Mouse (Mus musculus) heart, embryonic 12.5 days (tissue): Measurements from ENCODE around the gene Col16a1. TPM values are rescaled to one million over a fixed set of nuclear protein-coding genes. Genes with fewer than 3 reads are reported as not detected.
A peak's percentile ranks its signal among the peaks of the same experiment; 100 is the strongest.

ENCODE experiments used
- ATAC-seq: fragments of 200-750 bp; cut with Nextera tagmentation; 2 replicates; pipeline ENCODE4 v1.8.0; 2017; ENCODE audit warnings: moderate TSS enrichment, moderate library complexity; ENCODE audit not compliant: insufficient number of reproducible peaks, low FRiP score
- H3K27ac ChIP-seq: fragments of 300-500 bp; sonication (generic); 2 replicates; pipeline ENCODE4 v1.5.1; 2016; ENCODE audit warnings: mild to moderate bottlenecking, moderate library complexity; ENCODE audit not compliant: poor library complexity, severe bottlenecking
- H3K27me3 ChIP-seq: fragments of 300-500 bp; sonication (generic); replicated peaks from 2 replicates; pipeline ENCODE4 v1.6.1; 2016; ENCODE audit warnings: mild to moderate bottlenecking, moderate library complexity
- H3K36me3 ChIP-seq: fragments of 300-500 bp; sonication (generic); 2 replicates; pipeline ENCODE4 v1.6.1; 2016; ENCODE audit warnings: mild to moderate bottlenecking, moderate library complexity
- H3K4me1 ChIP-seq: fragments of 300-500 bp; sonication (generic); replicated peaks from 2 replicates; pipeline ENCODE4 v1.6.1; 2016; ENCODE audit warnings: mild to moderate bottlenecking
- H3K4me2 ChIP-seq: fragments of 300-500 bp; sonication (generic); 2 replicates; pipeline ENCODE4 v1.6.1; 2016; ENCODE audit warnings: mild to moderate bottlenecking, moderate library complexity
- H3K4me3 ChIP-seq: fragments of 300-500 bp; sonication (generic); 2 replicates; pipeline ENCODE4 v1.5.1; 2016; ENCODE audit warnings: mild to moderate bottlenecking
- H3K9ac ChIP-seq: fragments of 300-500 bp; sonication (generic); 2 replicates; pipeline ENCODE4 v1.6.1; 2016; ENCODE audit warnings: mild to moderate bottlenecking, moderate library complexity
- H3K9me3 ChIP-seq: fragments of 300-500 bp; sonication (generic); replicated peaks from 2 replicates; pipeline ENCODE4 v1.6.1; 2016; ENCODE audit warnings: mild to moderate bottlenecking, moderate library complexity
- WGBS: fragments of 180-500 bp; shearing (Covaris S2); methylation state at CpG from one replicate; pipeline ENCODE4 v1.1.7; 2016; 5-methylcytosine and 5-hydroxymethylcytosine counted together
- polyA plus RNA-seq: library from polyadenylated mRNA; unstranded; fragments of >200 nt; fragmentation: Nextera tagmentation; extraction: Ambion mirVana; gene quantifications from 2 replicates; pipeline ENCODE4 v1.2.1, GENCODE M21; 2016

The Col16a1 gene
- polyA plus RNA-seq, 1 experiment from 2014 or later: 35.8 TPM

DNA sequence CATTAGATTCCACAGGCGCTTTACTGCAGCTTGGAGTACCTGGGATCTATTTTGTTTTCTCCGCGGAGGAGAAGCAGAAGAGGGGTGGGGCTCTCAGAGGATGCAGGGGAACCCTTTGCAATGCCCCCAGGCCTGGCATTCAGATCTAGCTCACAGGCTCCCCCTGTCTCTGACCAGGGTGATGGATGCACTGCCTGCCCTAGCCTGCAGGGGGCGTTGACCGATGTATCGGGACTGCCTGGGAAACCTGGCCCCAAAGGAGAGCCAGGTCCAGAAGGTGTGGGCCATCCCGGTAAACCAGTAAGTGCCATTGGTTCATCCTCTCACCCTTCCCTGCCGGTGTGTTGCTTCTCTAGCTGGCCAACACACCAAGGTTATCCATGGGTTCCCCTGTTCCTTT, 19.2 kb downstream of the Col16a1 start:
- Histone ChIP-seq H3K4me1 (no peaks in the 10 kb centered on the region), H3K27me3 (peaks cover 24% of the 10 kb centered on the region), H3K27ac (no peak overlapping the region), H3K9ac (no peak overlapping the region), H3K9me3 (no peaks in the 10 kb centered on the region), H3K4me3 (no peak overlapping the region), H3K36me3 (no peaks in the 10 kb centered on the region), H3K4me2 (no peak overlapping the region)
- 8% methylated on average over 8 of the region's 8 CpGs for WGBS
- no peak for ATAC-seq

DNA sequence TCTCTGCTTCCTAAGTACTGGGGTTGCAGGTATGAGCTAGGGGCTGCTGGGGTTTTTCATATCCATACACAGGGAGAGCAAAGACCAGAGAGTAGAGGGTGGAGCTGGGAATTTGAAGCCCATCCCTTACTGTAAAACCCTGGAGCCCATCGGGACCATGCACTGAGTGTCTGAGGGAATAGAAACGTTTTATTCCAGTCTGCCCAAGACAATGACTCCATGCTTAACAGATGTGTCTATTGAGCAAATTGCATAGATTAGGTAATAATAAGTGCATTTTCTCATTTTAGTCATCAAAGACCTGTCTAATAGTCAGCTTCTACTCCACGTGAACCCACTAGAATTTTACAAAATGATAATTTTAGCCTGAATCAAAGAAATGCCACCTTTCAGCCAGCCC, 22.9 kb downstream of the Col16a1 start:
- Histone ChIP-seq H3K36me3 (no peaks in the 10 kb centered on the region), H3K27ac (no peak overlapping the region), H3K9me3 (no peaks in the 10 kb centered on the region), H3K27me3 (peaks cover 36% of the 10 kb centered on the region), H3K4me2 (no peak overlapping the region), H3K4me3 (no peak overlapping the region), H3K4me1 (0 out of 2 replicates have a peak, but pooled peaks cover 3% of the 10 kb centered on the region), H3K9ac (no peak overlapping the region)
- WGBS: 61% methylated on average over 3 of the region's 3 CpGs
- no peak for ATAC-seq

DNA sequence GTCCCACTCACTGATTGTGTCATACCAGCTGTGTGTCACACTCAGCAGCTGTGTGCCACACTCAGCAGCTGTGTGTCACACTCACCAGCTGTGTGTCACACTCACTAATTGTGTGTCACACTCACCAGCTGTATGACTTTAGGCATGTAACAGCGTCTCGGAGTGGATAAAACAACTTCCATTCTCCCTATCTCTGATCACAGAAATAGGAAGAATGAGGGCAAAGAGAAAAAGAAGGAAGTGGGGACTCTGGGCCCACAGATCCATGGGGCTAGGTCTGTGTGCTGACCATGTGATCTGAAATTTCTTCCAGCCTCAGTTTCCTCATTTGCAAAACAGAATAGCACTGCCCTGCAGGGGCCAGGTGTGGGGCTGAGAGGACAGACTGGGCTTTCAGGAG, 24.1 kb downstream of the Col16a1 start:
- Histone ChIP-seq H3K27ac (no peak overlapping the region), H3K27me3 (peaks cover 41% of the 10 kb centered on the region), H3K4me2 (no peak overlapping the region), H3K36me3 (no peaks in the 10 kb centered on the region), H3K9me3 (no peaks in the 10 kb centered on the region), H3K4me3 (no peak overlapping the region), H3K4me1 (0 out of 2 replicates have a peak, but pooled peaks cover 3% of the 10 kb centered on the region), H3K9ac (no peak overlapping the region)
- no peak for ATAC-seq
- WGBS: 77% methylated on average over 2 of the region's 2 CpGs

DNA sequence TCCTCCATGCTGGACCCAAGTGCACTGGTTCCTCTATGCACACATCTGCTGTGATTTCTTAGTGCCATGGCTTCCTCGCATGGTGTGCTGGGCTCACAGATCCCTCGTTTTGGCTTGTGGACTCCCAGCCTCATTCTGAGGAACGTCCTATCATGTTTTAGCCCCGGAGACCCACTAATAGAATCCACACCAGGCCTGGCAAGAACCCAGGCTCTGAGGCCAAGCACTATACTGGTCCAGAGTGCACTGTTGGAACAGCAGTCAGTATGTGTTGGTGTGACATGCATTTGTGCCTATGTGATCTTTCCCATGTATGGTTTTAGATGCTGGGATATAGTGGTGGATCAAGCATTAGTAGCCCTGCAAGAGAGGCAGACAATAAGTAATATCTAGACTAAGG, 25.7 kb downstream of the Col16a1 start:
- WGBS: 79% methylated on average over 4 of the region's 4 CpGs
- Histone ChIP-seq H3K9ac (no peak overlapping the region), H3K27me3 (peaks cover 54% of the 10 kb centered on the region), H3K4me2 (no peak overlapping the region), H3K9me3 (no peaks in the 10 kb centered on the region), H3K36me3 (no peaks in the 10 kb centered on the region), H3K27ac (no peak overlapping the region), H3K4me3 (no peak overlapping the region), H3K4me1 (0 out of 2 replicates have a peak, but pooled peaks cover 3% of the 10 kb centered on the region)
- ATAC-seq: no peak

DNA sequence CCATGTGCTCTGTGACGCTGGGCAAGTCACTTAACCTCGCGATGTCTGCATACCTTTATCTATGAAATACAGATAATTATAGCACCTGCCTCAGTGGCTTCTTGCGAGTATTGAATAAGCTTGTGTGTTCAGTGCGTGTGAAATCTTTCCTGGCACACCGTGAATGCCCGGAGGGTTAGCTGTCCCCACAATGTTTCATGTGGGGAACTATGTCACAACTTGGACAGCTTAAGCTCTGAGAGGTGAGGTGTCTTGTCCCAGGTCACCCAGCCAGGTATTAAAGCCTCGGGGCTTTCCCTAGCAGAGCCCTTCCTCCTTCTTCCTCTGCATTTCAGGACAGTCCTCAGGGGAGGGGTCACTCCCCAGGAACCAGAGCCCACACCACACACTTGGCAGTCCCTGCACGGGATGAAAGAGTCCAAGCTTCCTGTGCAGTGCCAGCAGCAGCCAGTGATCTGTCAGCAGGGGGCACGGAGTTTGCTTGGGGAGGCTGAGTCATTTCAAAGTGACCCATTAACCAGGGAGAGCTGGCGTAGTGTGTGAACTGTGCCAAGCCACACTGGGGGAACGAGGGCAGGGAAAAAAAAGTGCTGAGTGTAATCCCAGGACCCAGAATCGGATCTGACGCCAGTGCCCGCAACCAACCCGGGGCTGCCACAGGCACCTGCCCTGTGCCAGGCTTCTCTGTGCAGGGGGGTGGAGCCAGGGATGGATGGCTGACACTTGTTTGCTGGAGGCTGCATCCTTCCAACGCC, 27.3 kb downstream of the Col16a1 start:
- Histone ChIP-seq H3K4me3 (no peak overlapping the region), H3K9ac (no peak overlapping the region), H3K27ac (no peak overlapping the region), H3K9me3 (no peaks in the 10 kb centered on the region), H3K4me1 (0 out of 2 replicates have a peak, but pooled peaks cover 3% of the 10 kb centered on the region), H3K4me2 (no peak overlapping the region), H3K27me3 (peaks cover 66% of the 10 kb centered on the region), H3K36me3 (no peaks in the 10 kb centered on the region)
- ATAC-seq: no peak
- 69% methylated on average over 17 of the region's 17 CpGs for WGBS

DNA sequence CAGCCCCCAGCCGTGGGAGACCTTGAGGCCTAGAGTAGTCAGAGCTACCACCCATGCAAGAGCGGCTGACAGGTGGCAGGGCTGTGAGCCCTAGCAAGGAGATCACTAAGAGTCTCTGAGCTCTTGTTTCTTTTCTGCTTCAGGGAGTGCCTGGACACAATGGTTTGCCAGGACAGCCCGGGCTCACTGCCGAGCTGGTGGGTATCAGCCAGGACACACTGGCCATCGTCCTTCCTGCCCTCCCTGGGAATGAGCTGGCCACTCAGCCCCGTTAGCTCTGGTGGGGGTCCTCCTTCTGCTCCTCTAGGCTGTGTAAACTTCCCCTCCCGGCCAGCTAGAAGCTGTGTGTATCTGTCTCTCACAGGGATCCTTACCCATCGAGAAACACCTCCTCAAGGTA, 29.2 kb downstream of the Col16a1 start:
- H3K9ac ChIP-seq: no peak overlapping the region
- H3K9me3 ChIP-seq: no peaks in the 10 kb centered on the region
- no peak overlapping the region for H3K4me3 ChIP-seq
- 55% methylated on average over 8 of the region's 8 CpGs for WGBS
- peaks cover 17% of the 10 kb centered on the region for H3K4me1 ChIP-seq
- no peak for ATAC-seq
- H3K27ac ChIP-seq: no peak overlapping the region
- H3K36me3 ChIP-seq: no peaks in the 10 kb centered on the region
- peaks cover 78% of the 10 kb centered on the region for H3K27me3 ChIP-seq
- H3K4me2 ChIP-seq: no peak overlapping the region

DNA sequence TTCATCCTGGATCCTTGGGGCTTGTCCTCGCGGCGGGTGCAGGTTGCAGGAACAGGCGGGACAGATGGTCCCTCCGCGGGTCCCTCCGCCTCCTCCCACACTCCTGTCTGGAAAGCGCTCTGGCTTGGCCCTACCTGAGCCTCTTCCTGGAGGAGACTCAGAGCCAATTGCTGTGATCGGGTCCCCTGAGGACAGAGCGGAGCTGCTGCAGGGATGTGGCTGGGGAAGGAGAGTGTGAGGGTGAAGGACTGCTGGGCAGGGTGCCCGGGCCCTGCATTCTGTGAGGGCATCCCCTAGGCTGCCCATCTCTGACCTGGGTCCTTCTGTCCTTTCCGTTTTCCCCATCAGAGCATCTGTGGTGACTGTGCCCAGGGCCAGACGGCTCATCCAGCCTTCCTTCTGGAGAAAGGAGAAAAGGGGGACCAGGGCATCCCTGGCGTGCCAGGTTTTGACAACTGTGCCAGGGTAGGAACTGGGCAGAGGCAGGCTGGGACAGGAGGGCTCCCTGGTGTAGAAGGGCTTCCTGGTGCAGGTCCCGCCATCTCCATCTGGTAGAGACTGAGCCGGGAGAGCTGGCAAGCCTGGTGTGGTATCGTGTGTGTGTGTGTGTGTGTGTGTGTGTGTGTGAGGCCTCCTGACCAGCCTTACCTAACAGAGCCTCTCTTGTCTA, 31.3 kb downstream of the Col16a1 start:
- Histone ChIP-seq H3K4me1 (peaks cover 21% of the 10 kb centered on the region), H3K36me3 (no peaks in the 10 kb centered on the region), H3K4me2 (no peak overlapping the region), H3K9me3 (no peaks in the 10 kb centered on the region), H3K27ac (no peak overlapping the region), H3K4me3 (no peak overlapping the region), H3K9ac (no peak overlapping the region), H3K27me3 (peaks cover 90% of the 10 kb centered on the region)
- ATAC-seq: 0 out of 2 replicates have a peak, but pooled peaks have one; percentile 12
- 45% methylated on average over 17 of the region's 17 CpGs for WGBS

DNA sequence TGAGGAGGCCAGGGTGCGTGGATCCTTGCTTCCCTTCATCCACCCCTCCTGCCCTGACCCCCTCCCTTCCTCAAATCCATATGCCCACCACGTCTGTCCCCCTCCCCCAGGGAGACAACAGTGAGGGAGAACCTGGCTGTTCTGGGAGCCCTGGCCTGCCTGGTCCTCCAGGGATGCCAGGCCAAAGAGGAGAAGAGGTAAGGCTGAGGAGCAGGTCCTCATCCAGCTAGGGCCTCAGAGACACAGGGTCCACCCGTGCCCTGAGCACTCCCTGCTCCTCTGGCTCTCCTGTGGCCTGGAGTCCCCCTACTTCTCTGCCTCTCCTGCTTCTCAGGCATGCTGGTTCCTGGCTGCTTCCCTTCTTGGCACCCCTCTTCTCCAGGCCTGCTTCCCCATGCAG, 31.9 kb downstream of the Col16a1 start:
- Histone ChIP-seq H3K27me3 (peaks cover 89% of the 10 kb centered on the region), H3K27ac (no peak overlapping the region), H3K4me3 (no peak overlapping the region), H3K9me3 (no peaks in the 10 kb centered on the region), H3K4me2 (no peak overlapping the region), H3K4me1 (peaks cover 24% of the 10 kb centered on the region), H3K36me3 (no peaks in the 10 kb centered on the region), H3K9ac (no peak overlapping the region)
- 57% methylated on average over 3 of the region's 3 CpGs for WGBS
- ATAC-seq: no peak

DNA sequence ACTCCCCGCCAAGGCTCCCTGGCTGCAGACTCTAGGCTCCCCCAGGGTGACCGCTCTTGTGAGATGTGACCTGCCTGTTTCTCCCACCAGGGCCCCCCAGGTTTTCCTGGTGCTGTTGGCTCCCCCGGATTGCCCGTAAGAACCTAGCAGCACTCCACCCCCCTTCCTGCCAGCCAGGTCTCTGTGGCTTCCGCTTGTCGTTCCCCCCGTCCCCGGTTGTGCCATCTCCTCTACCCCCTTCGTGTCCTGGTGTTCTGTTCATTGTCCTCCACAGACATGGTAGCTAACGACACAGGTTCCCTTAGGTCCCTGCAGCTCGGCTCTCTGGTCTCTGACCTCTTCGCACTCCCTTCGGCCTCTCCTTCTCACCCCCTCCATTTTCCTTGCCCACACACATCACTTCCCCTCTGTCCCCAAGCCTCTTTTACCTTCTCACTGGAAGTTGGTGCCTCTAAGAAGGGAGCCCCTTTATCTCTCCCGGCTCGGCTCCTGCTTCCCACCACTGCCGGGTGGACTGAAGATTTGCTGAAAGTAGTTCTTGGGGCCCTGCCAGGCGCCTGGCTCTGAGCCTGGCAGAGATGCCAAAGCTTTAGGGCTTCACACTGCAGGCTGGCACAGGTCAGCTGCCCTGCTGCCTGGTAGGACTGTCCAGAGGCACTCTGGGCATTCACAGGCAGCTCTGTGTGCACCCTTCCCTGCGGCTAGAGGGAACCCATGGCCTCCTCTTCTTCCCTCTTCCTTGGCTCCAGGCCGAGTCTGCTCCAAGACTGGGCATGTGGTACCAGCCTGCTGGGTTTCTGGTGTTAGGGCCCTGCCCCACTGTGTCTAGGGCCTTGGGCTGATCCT, 33.9 kb downstream of the Col16a1 start:
- H3K9me3 ChIP-seq: no peaks in the 10 kb centered on the region
- no peak overlapping the region; the same call in 1 of the 2 replicates for H3K9ac ChIP-seq
- no peak for ATAC-seq
- no peak overlapping the region for H3K27ac ChIP-seq
- 59% methylated on average over 19 of the region's 19 CpGs for WGBS
- peaks cover 83% of the 10 kb centered on the region for H3K27me3 ChIP-seq
- H3K4me3 ChIP-seq: no peak overlapping the region
- no peaks in the 10 kb centered on the region for H3K36me3 ChIP-seq
- H3K4me1 ChIP-seq: peaks cover 21% of the 10 kb centered on the region
- H3K4me2 ChIP-seq: no peak overlapping the region

DNA sequence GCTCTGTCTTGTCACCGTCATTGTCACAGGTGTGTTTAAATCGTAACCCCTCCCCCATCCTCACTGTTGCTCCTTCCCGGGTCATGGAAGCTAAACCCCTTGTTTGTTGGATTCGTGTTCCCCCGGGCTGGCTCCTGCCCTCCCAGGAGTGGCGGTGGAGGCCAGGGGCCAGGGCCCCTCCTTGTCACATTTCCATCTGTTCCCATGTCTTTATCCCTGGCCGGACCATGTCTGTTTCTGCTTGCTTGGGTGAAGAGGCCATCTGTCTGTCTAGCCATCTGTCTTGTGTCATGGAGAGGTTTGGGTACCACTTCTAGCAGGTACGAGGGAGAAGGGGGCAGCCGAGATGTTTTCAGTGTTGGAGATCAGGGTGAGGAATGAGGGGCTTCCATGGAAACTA, 34.6 kb downstream of the Col16a1 start:
- Histone ChIP-seq H3K27ac (no peak overlapping the region), H3K9me3 (no peaks in the 10 kb centered on the region), H3K4me1 (peaks cover 21% of the 10 kb centered on the region), H3K27me3 (peaks cover 84% of the 10 kb centered on the region), H3K4me3 (no peak overlapping the region), H3K9ac (no peak overlapping the region), H3K36me3 (no peaks in the 10 kb centered on the region), H3K4me2 (no peak overlapping the region)
- WGBS: 62% methylated on average over 9 of the region's 9 CpGs
- ATAC-seq: no peak

DNA sequence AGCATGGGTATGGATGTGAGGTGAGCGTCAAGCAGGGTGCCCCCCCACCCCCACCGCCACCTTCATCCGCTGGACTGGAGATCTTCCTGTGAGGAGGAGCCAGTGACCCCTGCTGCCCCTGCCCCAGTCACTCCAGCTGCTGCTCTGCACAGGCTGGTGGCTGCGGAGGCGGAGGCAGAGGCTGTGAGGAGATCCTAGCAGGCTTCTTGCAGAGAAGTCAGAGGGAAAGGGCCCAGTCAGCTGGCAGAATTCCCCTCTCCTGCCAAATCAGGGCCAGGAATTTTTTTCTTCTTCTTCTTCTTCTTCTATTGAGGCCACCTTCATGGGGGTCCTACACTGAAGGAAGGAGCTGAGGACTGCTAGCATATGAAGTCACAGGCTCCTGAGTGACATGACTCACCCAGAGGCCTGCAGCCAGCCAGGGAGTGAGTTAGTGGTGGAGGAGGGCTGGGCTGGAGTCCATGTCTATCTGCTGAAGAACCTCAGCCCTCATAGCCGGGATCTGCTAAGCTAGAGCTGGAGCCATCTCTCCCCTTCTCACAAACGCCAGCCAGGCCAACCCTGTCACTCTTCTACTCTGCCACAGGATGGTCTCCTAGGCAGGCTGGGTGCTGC, 36.8 kb downstream of the Col16a1 start:
- Histone ChIP-seq H3K36me3 (no peaks in the 10 kb centered on the region), H3K4me2 (no peak overlapping the region), H3K9me3 (no peaks in the 10 kb centered on the region), H3K27ac (no peak overlapping the region), H3K4me1 (peaks cover 21% of the 10 kb centered on the region), H3K9ac (no peak overlapping the region), H3K4me3 (no peak overlapping the region), H3K27me3 (peaks cover 80% of the 10 kb centered on the region)
- no peak for ATAC-seq
- 49% methylated on average over 7 of the region's 7 CpGs for WGBS
